Mouse (Mus musculus): ENCODE measurements around the gene Tpcn1.

The Tpcn1 gene

DNA sequence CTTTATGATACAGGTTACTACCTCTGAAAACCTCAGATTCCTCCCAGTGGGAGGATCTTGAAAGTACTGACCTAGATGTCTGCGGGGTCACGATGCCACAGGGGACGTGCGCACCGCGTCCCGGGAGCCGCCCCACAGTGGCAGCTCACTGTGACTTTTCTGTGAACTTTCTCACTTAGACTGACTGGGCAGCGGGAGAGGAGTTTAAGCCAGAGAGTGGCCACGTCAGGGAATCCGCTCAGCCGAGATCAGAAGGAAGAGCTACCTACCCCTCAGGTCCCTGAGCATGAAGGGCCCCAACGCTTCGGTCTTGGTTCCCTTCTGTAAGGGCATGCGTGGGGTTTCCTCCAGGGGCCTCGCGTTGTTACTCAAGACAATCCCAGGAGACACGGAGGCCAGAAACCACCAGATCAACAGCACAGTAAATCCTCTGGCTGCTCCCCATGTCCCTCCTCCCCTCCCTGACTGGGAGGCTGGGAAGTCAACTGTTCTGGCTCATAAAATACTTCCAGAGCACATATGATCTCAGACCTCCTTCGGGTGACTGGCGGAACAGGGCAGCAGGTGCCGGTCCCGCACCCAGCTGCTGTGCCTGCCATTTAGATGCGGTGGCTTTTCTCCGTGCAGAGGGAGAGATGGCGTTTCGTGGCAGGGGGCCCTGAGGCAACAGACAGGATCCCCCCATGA is 9.1 kb downstream of the Tpcn1 start:
- peak; percentile 66 for DNase-seq (ENCODE audit: low read depth, low spot score)

DNA sequence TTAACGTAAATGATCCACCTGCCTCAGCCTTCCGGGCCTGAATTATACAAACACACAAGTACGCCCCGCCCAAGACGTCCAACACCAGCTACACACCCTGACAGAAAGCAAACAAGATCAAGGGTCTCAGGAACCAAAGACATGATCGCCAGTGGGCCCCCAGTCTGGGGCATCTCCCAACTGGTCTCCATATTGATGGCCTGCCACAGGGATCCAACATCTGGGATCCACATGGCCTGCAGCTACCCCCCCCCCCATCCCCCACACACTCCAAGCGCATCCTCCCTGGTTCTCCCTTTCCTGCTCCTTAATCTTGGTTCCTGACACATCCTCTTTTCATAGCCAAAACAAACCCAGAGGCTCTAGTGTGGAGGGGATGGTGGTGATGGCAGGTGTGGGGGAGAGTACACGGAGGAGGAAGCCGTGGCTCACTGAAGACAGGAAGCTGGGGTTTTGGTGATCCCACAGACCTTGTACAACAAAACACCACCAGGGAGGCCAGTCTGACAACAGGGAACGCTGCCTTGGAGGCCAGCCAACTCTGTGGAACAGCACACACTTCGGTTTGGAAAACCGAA is 9.9 kb downstream of the Tpcn1 start:
- peak; percentile 83 for DNase-seq (ENCODE audit: low read depth, low spot score)

DNA sequence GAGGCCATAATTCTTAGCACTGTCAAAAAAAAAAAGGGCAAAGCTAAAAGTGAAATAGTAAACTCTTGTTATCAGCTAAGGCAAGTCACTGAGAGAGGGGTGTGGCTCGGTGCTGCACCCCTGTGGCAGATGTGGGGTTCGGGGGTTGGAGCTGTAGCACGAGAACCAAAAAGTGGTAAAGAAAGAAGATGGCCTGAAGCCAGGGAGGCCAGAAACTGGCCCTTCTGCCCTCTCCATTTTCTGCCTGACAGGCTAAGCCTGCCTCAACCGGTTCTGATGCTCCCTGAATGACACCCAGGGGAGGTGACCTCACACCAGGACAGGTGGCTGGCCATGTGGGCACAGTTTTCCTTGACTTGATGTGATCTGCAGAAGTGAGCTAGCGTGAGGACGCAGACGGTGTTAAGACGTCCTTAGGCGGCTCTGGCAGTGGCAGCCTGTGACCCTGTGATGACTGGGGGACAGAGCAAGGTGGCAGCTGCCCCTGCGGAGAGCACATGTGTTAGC is 10.5 kb downstream of the Tpcn1 start:
- peak; percentile 62 for DNase-seq (ENCODE audit: low read depth, low spot score)

DNA sequence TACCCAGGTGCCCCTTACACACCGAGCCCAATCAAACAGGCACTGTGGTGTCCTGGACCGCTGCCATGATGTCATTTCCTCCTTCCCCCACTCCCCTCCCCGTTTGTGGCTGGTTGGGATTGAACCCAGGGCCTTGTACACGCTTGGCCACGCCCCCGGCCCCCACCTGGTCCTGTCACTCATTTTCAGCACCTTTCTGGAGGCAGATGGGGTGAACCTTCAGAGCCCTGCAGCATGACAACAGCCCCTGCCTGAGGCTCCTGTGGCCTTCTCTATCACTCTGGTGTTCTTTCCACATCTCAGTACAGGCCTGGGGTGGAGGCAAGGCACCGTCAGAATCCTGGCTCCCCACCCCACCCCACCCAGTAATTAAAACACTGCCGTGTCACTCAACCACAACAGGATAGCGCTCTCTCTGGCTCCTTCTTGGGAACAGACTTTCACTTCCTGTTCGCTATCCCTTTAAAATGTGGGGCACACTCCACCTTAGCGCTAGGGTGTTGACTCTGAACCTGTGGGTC is 11.6 kb downstream of the Tpcn1 start:
- DNase-seq (ENCODE audit: low read depth, low spot score): peak; percentile 47

DNA sequence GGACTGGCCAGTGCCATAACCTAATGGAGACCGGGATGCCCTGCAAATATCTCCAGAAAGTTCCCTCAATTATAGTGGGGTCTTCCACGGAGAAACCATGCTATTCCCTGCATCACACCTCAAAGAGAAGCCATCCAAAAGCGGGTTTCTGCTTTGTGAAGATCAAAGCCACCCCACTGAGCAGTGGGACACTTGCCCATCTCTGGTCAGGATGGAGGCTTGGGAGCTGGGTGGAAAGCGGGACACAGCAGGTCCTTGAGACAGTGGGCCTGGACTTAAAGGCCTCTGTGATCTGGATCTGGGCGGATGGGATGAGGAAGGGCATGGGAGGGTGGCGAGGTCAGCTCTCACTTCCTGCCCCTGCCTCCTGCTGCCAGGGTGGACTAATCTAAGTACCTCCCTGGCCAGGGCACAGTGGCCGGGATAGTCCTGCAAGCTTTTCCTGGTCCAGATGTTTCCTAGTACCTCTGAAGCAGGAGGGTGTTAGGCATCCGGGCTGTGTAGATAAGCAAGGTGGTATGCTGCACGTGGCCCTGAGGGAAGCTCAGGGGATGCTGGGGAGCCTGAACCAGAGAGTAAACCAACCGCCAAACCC is 13.9 kb downstream of the Tpcn1 start:
- no peak for DNase-seq (ENCODE audit: low read depth, low spot score)

DNA sequence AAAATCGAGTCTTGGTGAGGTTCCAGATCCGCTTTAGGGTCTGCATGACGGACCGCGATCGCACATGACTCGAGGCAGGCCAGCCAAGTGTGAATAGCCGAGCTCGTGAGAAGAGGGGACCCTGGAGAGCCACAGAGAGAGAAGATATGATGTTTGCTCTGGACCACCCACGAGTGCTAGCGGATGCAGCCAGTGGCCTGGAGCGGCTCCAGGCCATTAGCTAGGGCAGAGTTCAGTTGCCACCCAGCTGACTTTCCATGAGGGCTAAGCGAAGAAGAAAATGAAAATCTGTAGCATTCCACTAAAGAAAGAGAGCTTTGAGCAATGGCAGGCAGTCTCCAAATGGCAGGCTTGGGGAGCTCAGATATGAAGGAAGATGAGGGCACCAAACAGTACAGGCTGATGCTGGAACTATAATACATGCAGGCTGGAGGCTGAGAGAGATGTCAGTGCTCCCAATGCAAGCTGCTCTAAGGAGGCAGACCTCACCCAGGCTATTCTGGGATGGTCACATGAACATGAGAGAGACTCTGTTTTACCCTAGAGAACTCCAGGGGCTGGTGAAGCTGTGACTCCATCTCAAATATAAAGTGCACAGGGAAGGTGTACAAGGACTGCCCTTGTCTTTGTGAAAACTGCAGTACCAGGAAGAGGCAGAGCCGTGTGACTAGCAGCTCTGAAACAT is 17.3 kb downstream of the Tpcn1 start:
- no peak for DNase-seq (ENCODE audit: low read depth, low spot score)

DNA sequence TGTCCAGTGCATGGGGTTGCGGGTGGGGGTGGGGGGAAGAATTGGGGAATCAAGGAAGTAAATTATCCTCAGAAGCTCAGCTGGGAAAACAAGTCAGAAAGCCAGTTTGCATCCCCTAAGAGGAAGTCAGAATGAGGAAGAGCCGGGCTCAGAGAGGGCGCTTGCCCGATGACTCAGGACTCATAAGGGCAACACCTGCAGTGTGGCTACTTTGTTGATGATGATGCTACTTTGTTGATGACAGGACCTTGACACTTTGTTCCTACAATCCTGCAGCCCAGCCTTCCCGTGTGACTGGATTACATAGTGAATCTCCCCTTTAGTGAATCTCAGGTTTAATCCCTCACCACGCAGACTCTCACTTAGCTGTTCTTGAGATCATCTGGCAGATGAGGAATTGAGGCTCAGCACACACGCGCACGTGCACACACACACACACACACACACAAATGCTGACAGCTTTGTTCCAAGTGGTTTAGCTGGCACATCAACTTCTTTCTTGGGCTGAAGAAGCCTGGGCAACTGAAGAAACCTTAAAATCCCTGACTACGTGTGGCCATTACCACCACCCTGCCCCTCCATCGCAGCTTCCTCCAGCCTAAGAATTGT is 18.1 kb downstream of the Tpcn1 start:
- no peak for DNase-seq (ENCODE audit: low read depth, low spot score)

DNA sequence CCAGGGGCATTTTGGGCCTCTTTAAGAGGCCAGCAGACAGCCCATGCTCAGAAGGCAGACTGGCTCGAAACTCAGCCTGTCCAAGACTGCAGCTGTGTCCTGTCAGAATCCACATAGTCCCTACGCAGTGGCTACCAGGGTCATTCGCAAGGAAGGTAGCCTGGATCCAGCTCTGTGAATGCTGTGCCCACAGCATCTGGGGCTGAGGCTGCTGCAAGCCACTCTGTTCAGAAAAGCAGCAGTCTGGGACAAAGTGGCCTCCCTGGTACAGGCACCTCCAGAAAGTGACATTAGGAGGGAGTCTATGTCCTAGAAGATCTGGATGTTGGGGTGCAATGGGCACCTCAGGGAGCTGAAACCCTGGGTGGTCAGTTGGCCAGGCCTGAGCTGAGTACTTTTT is 18.7 kb downstream of the Tpcn1 start:
- no peak for DNase-seq (ENCODE audit: low read depth, low spot score)

DNA sequence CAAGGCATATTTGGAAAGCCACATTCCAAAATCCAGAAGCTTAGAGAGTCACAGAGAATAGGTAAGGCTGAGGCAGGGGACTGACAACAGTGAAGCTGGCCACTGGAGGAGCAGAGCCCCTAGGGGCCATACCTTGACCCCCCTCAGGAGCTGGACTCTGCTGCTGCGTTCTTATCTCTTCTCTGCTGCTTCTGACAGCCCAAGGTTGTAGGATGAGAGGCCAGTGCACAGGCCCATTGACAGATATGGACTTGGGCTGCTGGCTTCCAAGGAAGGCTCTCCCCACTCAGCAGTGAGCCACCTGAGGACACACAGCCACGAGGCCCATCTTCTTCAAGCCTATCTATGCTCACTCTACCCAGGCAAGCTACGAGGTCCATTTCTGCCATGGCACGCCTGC is 19.5 kb downstream of the Tpcn1 start:
- DNase-seq (ENCODE audit: low read depth, low spot score): no peak

DNA sequence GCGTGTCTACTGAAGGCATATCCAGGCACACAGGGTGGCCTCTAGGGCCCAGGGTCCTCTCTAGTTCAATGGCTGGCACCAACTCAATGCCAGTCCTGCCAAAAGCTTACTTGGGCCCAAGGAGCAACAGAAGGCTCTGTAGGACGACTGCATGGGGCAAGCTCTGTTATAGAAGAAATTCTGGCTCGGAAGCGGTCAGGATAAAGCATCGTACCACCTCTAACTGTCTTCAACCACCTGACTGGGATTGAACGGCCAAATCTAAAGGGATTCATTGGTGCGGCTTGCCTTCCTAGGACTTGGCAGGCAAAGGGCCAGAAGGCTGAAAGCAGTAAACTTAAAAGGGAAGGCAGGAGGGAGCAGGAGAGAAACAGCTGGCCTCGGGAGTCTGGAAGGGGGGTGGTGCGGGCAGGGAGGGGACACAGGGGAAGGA is 20.1 kb downstream of the Tpcn1 start:
- no peak for DNase-seq (ENCODE audit: low read depth, low spot score)

DNA sequence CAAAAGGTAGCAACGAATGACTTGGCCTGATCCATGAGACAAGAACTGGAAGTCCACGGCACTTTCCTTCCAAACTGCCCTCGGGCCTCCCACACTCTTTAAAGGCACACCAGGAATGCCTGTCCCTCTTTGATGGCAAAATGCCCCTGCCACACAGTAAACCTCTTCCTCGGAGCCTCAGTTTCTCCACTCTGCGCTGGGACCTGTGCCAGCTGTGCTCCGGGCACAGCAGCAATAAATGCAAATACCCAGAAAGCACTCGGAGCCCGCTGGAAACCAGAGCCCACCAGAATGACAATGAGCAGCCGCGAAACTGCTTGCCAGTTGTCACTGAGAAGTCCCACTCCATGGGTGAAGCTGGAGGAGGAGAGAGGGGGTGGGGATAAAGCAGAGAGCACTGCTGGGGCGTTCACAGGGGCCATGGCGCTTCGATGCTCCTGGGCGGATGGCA is 20.7 kb downstream of the Tpcn1 start:
- no peak for DNase-seq (ENCODE audit: low read depth, low spot score)

DNA sequence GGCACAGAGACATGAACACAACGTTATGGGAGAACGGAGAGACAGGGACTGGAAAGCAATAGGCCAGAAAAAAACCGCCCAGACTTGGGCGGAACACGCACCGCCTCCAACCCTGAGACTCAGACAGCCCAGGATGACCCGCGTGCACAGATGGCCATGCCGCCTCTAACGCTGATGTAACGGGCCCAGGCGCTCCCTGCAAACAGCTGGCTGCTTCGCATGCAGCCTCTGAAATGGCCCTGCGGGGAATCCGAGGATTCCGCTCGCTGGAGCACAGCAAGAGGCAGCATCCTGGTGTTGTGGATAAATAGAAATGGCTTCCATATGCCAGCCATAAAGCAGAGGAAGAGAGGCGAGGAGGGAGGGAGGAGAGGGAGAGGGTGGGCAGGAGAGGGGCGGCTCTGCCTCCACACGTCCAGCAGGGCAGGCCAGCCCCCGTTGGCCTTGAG is 21.2 kb downstream of the Tpcn1 start:
- no peak for DNase-seq (ENCODE audit: low read depth, low spot score)

DNA sequence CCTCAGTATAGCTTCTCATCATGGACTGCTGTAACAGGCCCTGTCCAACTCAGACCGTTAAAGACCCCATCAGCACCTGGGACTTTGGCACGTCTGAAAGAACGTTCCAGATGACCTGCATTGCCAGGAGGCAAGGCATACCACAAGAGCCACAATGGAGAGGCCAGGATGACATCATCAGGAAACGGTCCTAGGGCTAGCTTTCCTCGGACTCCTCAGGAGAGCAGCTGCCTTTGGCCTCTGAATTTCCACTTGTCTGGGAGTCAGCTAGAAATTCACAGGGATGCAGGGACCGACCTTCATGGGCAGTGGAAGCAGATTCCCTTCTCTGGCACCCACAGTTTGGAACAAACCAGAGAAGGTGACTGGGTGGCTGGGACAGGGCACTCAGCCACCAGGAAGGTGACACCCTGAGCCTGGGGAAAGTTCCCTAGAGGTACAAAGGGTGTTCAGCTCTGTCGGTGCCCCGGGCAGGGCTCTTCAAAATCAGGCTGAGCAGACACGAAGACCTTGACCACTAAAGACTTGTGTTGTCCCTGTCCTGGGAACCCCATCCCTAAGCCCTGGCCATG is 21.7 kb downstream of the Tpcn1 start:
- no peak for DNase-seq (ENCODE audit: low read depth, low spot score)

DNA sequence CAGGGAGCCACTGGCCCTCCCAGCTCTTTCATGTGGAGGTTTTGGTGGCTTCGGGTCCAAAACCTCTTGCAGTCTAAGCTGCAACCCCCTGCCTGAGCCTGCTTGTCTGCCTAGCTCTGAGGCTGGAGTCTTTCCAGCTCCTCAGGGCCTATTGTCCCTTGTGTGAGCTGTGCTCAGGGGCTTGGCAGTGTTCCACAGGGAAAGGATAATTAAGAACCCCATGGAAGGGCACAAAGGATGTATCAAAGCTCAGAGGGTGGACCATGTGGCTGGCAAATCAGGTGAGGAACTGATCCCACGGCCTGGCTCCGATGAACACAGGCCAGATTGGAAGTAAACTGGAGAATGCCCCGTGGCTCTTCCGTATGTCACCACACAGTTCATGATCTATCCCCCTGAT is 22.4 kb downstream of the Tpcn1 start:
- no peak for DNase-seq (ENCODE audit: low read depth, low spot score)

DNA sequence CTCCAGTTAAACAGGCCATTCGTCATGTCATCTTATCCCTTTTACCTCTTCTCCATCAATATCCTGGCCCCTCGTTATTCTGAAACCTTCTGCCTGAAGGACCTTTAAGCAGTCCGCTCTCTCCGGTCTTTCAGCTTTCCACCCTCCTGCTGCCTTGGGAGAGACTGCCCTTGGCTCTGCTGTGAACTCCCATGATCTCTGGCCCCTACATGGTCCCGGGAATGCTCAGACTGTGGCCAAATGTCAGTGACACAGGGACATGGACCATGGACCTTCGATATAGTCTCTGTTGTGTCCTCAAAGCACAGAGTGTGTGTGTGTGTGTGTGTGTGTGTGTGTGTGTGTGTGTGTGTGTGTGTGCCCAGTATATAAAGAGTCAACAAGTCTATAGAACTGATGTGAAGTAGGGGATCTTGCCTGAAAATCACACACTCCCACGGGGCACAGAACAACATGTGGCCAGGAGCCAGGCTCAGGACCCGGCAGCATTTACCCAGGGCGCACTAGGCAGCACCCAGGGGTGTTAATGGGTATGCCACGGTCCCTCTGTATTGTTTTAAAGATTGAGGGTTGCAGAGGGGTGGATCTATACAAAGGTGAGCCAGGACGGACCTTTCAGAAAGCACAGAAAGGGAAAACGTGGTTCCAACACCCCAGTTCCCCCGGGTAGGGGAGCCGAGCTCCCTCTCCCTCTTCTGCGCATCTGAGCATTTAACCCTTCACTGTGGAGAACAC is 23.1 kb downstream of the Tpcn1 start:
- DNase-seq (ENCODE audit: low read depth, low spot score): no peak

DNA sequence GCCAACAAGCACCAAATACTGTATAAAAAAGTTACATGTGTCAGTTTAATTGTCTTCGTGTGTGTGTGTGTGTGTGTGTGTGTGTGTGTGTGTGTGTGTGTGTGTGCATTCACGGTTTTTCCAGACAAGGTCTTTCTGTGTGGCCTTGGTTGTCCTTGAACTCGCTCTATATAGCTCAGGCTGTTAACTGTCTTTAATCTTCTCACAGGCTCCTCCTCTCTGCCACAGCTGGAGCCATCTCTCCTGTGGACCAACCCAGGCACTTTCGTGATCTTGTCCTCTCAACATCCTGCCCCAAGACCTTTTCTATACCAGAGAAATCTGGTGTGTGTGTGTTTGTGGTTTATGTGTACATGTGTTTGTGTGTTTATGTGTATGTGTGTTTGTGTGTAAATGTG is 24.6 kb downstream of the Tpcn1 start:
- no peak for DNase-seq (ENCODE audit: low read depth, low spot score)

DNA sequence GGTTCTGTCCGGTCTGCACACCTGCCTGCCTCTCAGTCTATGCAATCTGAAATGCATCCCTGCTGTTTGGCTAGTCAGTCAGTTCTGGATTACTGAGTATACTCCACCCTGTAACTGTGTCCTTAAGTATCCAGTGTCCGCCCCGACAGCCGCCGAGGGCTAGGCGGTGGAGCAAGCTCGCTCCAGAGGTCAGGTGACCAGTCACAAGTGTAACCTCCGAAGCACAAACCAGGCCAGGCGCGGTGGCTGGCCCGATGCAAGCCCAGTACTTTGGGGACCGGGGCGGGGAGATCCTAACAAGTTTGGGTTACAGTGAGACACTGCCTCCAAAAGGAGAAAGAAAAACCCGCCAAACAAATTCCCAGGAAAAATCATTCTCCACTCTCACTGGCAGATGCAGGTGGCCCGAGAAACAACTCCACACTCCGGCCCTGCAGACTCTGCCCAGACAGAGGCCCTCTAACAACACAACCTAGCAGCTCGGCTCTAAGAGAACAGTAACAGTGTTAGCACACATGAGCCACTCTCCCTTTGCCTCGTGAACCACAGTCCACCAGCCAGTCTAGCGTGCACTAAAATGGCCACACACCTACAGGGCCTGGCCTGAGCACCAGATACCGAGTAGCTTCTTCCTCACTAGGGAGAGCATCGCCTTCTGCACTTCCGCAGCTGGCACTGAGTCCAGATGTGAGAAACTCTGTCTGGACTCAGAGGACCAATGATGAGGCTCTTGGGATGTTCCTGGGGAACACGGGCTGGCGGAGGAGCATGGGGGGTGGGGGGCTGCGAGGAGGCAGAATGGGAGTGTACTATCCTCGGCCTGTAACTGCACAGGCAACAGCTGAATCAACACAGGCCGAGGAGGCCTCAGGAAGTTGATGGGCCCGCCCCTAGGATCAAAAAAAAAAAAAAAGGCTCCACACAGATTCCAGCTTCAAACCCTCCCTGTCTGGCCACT is 25.2 kb downstream of the Tpcn1 start:
- no peak for DNase-seq (ENCODE audit: low read depth, low spot score)

DNA sequence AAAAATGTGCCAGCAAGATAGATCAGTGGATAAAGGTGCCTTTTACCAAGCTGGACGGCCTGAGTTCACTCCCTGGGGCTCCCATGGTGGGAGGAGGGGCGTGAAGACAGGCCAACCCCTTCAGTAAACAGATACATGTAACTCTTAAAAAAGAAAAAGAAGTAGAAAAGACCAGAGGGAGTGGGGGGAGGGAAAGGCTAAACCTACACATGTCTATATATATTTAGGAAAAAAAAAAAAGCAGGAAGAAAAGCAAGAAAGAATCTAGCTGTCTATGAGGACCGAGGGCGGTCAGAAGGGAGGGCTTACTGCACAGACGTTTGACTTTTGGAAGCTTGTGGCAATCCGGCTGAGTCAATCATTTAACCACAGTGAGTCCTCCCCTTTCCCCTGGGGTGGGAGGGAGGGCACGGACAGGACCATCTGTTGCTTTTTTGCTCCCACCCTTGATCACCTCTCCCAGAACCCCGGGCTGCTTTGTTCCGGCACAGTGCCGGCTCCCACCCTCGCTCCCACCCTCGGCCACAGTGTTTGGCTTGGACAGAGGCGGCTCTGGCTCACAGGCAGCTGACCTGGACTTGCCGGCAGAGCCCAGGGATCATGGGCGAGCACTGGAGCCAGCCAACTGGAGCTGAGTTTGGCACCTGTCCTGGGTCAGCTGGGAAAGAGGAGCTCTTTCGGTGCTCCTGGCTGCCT is 27.7 kb downstream of the Tpcn1 start:
- DNase-seq (ENCODE audit: low read depth, low spot score): no peak

DNA sequence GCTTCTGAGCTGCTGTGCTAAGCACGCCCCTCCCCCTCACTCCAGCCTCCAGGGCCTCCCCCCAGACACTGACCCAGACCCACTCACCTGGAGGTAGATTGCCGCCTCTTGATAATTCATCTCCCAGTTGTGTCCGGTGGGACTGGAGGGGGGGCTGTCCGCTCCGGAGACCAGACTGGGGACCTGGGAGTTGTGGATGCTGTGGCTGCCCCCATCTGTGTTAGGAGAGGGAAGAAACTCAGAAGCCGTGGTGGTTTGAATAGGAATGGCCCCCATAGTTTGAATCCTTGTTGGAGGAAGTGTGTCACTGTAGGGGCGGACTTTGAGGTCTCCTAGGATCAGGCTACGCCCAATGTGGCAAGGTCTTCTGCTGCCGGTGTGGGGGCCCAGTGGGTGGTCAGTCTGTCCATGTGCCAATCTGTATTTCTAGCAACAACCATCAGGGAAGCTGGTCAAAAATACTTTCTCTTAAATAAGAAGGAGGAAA is 28.3 kb downstream of the Tpcn1 start:
- no peak for DNase-seq (ENCODE audit: low read depth, low spot score)

All from CD4-positive helper T cell, adult 2 months (primary cell).